Mouse (Mus musculus): Measurements from ENCODE around the gene Nemp1.

- TF ChIP-seq POLR2A (IDR thresholded peaks at IDR 0.05; ENCODE audit: low read depth, low read length), result no peak
- no peak for TF ChIP-seq CTCF (IDR thresholded peaks at IDR 0.05; ENCODE audit: extremely low read depth, insufficient read length, insufficient replicate concordance, low read depth, low read length)
Observed at GRCm38 (mm10) chr10:127661291-127661914, 5.3 kb upstream of the Nemp1 start.

Data from small intestine, adult 2 months (tissue).